Mouse (Mus musculus): ENCODE measurements around the gene Mcm10.

DNA sequence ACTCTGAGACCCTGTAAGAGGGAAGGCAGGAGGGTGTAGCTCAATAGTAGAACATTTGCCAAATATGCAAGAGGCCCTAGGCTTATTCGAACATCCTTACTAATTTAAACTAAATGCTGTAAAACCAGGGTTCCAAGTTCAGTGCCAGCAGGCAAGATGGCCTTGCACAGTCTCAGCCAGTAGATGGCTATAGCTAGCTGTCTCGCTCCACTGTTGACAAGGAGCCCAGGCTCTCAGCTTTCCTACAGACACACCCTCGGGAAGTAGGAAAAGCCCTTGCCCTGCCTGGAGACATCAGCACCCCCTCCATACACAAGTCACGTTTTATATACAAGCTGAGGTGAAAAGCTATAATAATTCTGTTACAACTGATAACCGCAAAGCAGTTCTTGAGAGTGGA lies 20.1 kb upstream of the Mcm10 start:
- TF ChIP-seq EP300 (IDR thresholded peaks at IDR 0.05; ENCODE audit: low read depth) (no peak), CTCF (IDR thresholded peaks at IDR 0.05; ENCODE audit: low read depth) (no peak)
